Mouse (Mus musculus): ENCODE data around the gene Wnt5b.

The Wnt5b gene

GRCm38 (mm10) chr6:119414262-119415043 is 129.7 kb downstream of the Wnt5b start:
- DNase-seq: no peak

DNA sequence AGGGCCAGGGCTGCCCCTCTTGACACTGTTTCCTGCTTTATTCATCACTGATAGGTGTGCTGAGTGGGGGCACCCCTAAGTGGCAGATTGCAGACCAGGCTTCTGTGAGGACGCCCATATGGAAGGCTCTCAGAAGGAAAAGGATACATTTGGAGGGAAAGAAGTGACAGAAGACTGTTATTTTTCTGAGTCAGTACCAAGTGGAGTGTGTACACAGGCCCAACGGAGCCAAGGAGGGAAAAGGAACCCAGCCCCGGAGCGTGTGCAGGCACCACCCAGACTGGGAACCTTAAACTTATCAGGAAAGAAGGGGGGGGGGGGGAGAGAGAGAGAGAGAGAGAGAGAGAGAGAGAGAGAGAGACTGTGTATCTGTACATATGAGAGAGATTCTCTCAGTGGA is 131.6 kb downstream of the Wnt5b start:
- no peak for DNase-seq

GRCm38 (mm10) chr6:119411511-119411910 is 132.6 kb downstream of the Wnt5b start:
- no peak for DNase-seq

DNA sequence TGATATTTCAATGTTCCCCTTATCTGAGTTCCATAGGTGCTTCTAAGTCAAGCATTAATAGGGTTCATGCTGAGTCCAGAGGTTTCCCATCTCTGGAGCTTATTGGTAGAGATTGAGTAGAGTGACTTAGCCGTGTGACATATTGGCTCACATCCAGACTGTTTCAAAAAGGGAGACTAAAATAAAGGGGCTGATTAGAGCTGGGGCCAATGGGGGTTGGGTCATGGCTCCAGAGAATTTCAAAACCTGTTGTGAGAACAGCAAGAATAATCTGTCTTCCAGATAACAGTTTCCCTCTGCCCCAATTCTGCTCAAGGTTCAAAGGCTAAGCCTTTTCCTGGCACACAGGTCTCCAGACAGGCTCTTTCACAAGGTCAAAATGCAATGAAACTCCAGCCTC is 134.4 kb downstream of the Wnt5b start:
- no peak for DNase-seq

DNA sequence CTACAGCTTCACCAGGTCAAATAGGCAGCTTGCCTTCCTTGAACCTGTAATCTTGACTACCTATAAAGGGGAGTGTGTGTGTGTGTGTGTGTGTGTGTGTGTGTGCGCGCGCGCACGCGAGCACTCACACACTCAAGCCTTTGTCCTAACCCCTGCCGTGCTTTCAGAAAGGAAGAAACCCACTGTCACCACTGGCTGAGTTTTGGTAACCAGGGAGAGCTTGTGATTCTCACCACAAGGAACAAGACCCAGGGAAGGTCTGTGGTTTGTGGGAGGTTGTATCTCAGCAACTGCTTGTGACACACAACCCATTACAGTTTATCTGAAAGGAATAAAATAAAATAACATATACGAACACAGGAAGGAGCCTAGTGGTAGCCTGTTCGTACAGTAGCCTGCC is 135.6 kb downstream of the Wnt5b start:
- no peak for DNase-seq

DNA sequence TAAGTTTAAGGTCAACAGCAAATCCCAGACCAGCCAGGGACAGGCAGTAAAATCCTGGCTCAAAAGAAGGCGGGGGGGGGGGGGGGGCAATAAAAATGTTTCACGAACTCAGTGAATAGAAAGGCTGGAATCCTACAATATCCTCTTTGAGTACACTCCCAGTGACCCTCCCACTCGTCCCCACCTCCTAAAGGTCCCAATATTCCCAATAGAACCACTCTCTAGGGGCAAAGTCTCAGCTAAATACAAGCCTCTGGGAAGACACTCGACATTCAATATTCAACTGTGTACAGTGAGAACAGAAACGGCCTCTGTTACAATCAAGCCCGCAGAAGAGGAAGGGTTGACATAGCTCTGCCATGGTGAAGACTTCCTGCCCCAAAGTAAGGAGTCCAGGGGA is 136.3 kb downstream of the Wnt5b start:
- DNase-seq: no peak

DNA sequence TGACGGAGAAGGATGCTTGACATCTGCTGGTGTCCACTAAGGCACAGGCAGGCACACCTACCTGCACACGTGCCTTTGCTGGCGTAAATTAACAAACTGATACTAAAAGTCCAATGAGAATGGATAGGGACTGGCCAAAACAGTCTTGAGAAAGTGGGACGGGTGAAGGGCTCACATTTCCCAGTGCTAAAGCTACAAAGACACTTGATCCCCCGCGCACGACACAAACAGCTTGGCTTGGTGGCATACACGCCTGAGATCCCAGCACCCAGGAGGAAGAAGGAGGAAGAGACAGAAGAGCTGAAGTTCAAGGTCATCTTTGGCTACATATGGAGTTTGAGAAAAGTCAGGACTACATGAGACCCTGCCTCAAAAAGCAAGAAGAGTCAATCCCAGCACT is 137.6 kb downstream of the Wnt5b start:
- DNase-seq: no peak

GRCm38 (mm10) chr6:119405310-119405709 is 138.8 kb downstream of the Wnt5b start:
- no peak for DNase-seq

DNA sequence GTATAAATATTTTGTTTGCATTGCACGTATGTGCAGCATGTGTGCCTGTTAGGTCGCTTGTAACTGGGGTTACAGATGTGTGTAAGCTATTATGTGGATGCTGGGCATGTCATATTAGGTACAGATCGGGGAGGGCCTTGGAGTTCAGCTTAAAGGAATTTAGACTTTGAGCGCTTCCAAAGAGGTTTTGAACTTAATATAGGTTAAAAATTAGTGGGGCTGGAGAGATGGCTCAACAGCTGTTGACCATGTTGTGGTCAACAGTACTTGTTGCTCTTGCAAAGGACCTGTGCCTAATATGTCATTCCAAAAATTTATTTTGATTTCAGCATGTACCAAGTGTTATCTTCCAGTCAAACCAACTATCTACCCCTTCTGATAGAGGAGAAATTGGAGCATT is 139.3 kb downstream of the Wnt5b start:
- DNase-seq: no peak

DNA sequence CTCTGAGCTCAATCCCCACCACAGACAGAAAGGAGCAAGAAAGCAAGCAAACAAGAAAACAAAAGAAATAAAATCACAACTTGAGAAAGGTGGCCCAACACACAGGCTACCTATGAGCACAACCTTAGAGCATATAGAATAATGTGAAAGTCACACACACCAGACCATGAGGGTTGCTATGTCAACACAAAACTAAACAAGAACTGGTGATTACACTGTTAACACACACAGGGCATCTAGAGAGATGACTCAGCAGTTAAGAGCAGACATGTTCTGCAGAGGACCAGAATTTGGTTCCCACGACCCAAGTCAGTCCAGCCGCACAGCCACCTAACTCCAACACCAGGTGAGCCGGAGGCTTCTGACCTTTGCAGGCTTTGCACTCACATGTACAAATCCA is 141.2 kb downstream of the Wnt5b start:
- no peak for DNase-seq

GRCm38 (mm10) chr6:119401545-119402304 is 142.4 kb downstream of the Wnt5b start:
- DNase-seq: no peak

GRCm38 (mm10) chr6:119400649-119401048 is 143.5 kb downstream of the Wnt5b start:
- DNase-seq: no peak

- DNase-seq: no peak
These were observed 144.8 kb downstream of the Wnt5b start for GRCm38 (mm10) chr6:119399371-119399770.

DNA sequence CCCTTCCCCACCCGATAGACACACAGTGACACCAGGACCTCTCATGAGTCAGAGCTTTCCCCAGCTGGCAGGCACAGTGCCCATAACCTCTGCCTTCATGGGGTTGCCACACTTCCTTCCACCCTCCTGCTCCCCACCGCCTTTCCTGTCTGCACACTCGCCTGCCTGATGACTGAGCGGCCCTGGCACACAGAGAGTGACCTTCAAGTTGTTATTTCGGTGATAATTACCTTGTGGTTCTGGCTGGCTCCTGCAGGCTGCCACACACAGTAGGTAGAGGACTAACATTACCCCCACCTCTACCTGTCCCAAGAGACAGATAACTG is 147.9 kb downstream of the Wnt5b start:
- peak; percentile 99 for DNase-seq

DNA sequence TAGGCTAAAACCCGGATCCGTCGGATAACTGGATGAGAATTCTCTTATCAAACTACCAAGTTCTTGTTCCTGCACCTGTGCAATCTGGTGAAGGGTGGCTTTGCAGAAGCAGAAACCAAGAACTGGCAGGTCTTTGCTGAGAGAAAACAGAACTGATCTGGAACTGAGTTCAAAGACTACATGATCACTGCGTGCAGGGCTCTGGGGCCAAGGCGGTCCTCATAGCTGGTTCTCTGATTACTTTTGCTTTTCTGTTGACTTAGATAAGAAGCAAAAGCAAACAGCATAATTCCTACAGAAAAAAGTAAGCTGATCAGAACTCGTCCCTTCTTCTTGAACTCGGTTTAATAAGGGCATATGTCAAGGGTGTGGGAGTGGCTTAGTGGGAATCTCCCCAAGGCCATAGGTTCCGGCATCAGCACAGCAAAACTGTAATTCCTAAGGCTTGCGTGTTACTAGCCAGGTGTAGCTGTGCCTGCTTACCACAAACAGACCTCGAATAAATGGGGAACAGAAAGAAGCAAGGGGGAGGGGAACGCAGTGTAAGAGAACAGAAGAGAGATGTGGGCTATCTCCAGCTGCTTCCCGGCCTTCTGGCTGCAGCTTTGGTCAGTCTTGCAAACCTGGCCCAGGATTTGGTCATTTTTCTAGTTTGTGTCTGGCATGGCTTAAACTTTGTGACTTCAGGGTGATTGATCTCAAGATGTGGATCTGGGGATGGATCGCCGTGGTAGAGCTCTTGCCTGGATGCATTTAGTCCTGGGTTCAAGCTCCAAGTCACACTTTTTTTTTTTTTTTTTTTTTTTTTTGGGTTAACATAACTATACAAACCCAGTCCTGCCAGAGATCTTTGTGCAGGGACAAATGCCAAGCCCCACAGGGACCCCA is 148.5 kb downstream of the Wnt5b start:
- DNase-seq: peak; percentile 93

DNA sequence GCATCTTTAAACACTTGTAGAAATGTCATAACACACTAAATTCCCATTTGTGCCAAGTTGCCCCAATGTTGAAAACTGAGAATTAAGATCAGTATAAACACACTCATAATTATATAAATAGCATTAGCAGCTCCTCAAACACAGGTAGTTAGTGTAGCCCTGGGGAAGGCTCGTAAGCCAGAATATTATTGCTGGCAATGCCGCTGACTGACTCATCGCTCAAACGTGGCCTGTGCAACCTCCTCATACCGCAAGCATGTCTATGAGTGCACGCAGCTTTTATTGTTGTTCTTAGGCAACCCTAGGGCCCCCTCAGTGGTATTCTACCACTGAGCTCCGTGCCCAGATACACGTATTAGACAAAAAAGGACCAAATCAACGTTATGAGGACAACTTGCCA is 151.3 kb downstream of the Wnt5b start:
- DNase-seq: no peak

GRCm38 (mm10) chr6:119390728-119391127 is 153.4 kb downstream of the Wnt5b start:
- DNase-seq: no peak

GRCm38 (mm10) chr6:119389089-119389488 is 155.1 kb downstream of the Wnt5b start:
- DNase-seq: no peak

GRCm38 (mm10) chr6:119388650-119389012 is 155.5 kb downstream of the Wnt5b start:
- DNase-seq: peak; percentile 100

DNA sequence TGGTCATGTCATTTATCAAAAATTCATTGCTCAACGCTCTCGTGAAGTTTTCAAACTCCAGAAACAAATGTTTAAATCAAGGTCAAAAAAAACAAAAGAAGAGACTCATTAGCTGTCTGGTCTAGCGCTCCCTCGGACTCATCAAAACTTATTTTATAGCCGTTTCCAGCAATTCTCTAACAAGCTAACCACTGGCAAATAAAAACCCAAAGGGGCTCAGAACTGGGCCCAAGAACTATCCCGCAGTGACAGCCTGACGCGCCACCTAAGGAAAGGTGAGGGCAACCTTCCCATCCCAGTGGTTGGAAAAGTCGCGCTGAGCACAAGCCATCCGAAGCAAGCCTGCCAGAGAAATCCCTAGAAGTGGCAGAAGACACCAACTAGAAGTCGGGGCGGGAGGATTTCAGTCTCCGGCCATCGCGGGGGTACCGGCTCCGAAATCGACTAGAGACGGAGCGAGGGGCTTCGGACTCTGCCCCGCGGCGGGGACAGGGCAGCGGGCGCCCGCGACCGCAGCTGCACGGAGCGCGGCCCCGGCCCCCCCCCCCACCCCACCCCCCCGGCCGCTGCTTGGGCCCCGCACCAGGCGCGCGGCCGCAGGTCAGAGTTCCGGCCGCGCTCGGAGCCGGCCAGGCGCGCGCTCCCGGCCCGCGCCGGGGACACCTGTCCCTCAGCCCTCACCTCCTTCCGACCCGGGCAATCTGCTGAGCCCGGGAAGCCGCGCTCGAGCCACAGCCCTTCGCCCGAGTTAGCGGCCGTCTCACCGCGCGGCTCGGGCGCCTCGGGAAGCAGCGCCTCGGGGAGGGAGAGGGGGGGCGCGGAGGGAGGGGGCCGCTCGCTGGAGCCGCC is 156.1 kb downstream of the Wnt5b start:
- DNase-seq: peak; percentile 93

GRCm38 (mm10) chr6:119386821-119387220 is 157.3 kb downstream of the Wnt5b start:
- no peak for DNase-seq

DNA sequence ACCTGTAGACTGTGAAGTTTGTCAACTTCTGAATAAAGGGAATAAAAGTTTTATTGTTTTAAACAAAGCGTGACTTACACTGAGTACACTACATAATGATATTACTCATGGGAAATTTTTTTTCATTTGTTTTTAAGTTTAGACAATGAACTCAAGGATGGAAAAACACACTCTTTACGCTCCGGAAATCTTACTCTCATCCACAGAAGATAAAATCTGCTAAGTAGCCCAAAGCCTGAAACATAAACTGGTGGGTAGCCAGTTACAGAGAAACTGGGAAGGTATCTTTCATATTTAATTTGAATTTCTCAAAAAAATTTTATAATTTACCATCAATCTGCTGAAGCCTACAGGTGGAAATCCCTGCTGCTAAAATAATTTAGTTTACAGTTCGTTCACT is 157.7 kb downstream of the Wnt5b start:
- DNase-seq: no peak

DNA sequence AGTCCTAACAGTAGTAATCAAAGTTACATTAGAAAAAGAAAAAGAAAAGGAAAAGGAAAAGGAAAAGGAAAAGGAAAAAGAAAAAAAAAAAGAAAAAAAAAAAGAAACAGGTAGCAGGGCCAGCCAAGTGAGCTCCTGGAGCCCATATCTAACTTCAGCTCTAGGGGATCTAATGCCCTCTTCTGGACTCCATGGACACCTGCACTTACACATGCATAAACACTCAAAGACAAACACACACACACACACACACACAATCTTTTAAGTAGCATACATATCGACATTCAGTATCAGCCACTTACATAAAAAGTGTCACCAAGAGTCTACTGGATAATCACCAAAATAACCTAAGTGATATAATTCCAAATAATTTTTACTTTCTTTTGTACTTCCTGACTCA is 158.5 kb downstream of the Wnt5b start:
- no peak for DNase-seq
